Mouse (Mus musculus): ENCODE data around the gene R3hdm4. TPM values are rescaled to one million over a fixed set of nuclear protein-coding genes. Genes with fewer than 3 reads are reported as not detected.

Gene R3hdm4
- polyA plus RNA-seq, 1 experiment, result 162 TPM

GRCm38 (mm10) chr10:79926491-79927323, 5.7 kb upstream of the R3hdm4 start, which contains the start of gene Arid3a:
Gene Arid3a (plus strand): TSS chr10:79927043.
- Histone ChIP-seq H3K4me1 (ENCODE audit: control insufficient read depth, insufficient read depth, low read length) (peaks cover 30% of the 10 kb centered on the region), H3K27me3 (ENCODE audit: control insufficient read depth, insufficient read depth, low read length) (no peaks in the 10 kb centered on the region), H3K27ac (ENCODE audit: insufficient read depth, low read length) (peak within 1 kb of the TSS; percentile 74), H3K4me3 (replicated peaks; ENCODE audit: insufficient read depth, low read depth, low read length) (peak within 1 kb of the TSS; percentile 67)
- peak; percentile 90 to 92 for DNase-seq
- TF ChIP-seq CTCF (IDR thresholded peaks at IDR 0.05; ENCODE audit: borderline replicate concordance, insufficient read depth, low read depth, low read length) (no peak), POLR2A (IDR thresholded peaks at IDR 0.05; ENCODE audit: borderline replicate concordance, insufficient read depth, low read length) (no peak)
- WGBS, result under 1% methylated on average over 63 of the region's 63 CpGs

- WGBS, result 7% methylated on average over 15 of the region's 15 CpGs
- H3K27ac ChIP-seq (ENCODE audit: insufficient read depth, low read length), result peak overlapping the region; percentile 72
- H3K27me3 ChIP-seq (ENCODE audit: control insufficient read depth, insufficient read depth, low read length), result no peaks in the 10 kb centered on the region
- H3K4me1 ChIP-seq (ENCODE audit: control insufficient read depth, insufficient read depth, low read length), result peaks cover 23% of the 10 kb centered on the region
- H3K4me3 ChIP-seq (replicated peaks; ENCODE audit: insufficient read depth, low read depth, low read length), result peak overlapping the region; percentile 67
- no peak for DNase-seq
- TF ChIP-seq POLR2A (IDR thresholded peaks at IDR 0.05; ENCODE audit: borderline replicate concordance, insufficient read depth, low read length) (no peak), CTCF (IDR thresholded peaks at IDR 0.05; ENCODE audit: borderline replicate concordance, insufficient read depth, low read depth, low read length) (no peak)
Measured at GRCm38 (mm10) chr10:79925785-79926490, 4.9 kb upstream of the R3hdm4 start.

GRCm38 (mm10) chr10:79924998-79925784, 4.2 kb upstream of the R3hdm4 start:
- no peak overlapping the region for H3K27ac ChIP-seq (ENCODE audit: insufficient read depth, low read length)
- DNase-seq, result peak; percentile 90 to 97
- 8% methylated on average over 29 of the region's 29 CpGs for WGBS
- H3K4me1 ChIP-seq (ENCODE audit: control insufficient read depth, insufficient read depth, low read length), result peaks cover 24% of the 10 kb centered on the region
- TF ChIP-seq POLR2A (IDR thresholded peaks at IDR 0.05; ENCODE audit: borderline replicate concordance, insufficient read depth, low read length) (no peak), CTCF (IDR thresholded peaks at IDR 0.05; ENCODE audit: borderline replicate concordance, insufficient read depth, low read depth, low read length) (peak; percentile 99)
- no peak overlapping the region for H3K4me3 ChIP-seq (replicated peaks; ENCODE audit: insufficient read depth, low read depth, low read length)
- H3K27me3 ChIP-seq (ENCODE audit: control insufficient read depth, insufficient read depth, low read length), result no peaks in the 10 kb centered on the region

GRCm38 (mm10) chr10:79921572-79921971, 564 bp upstream of the R3hdm4 start:
- no peak overlapping the region for H3K27ac ChIP-seq (ENCODE audit: insufficient read depth, low read length)
- DNase-seq, result peak in 1 of 2 experiments; percentile 58
- H3K4me3 ChIP-seq (replicated peaks; ENCODE audit: insufficient read depth, low read depth, low read length), result peak overlapping the region; percentile 49
- 7% methylated on average over 34 of the region's 34 CpGs for WGBS
- peaks cover 12% of the 10 kb centered on the region; the same call in 1 of the 2 replicates for H3K4me1 ChIP-seq (ENCODE audit: control insufficient read depth, insufficient read depth, low read length)
- no peaks in the 10 kb centered on the region for H3K27me3 ChIP-seq (ENCODE audit: control insufficient read depth, insufficient read depth, low read length)
- TF ChIP-seq POLR2A (IDR thresholded peaks at IDR 0.05; ENCODE audit: borderline replicate concordance, insufficient read depth, low read length) (no peak), CTCF (IDR thresholded peaks at IDR 0.05; ENCODE audit: borderline replicate concordance, insufficient read depth, low read depth, low read length) (no peak)

- Histone ChIP-seq H3K4me3 (replicated peaks; ENCODE audit: insufficient read depth, low read depth, low read length) (no peak overlapping the region), H3K27ac (ENCODE audit: insufficient read depth, low read length) (no peak overlapping the region), H3K27me3 (ENCODE audit: control insufficient read depth, insufficient read depth, low read length) (no peaks in the 10 kb centered on the region), H3K4me1 (ENCODE audit: control insufficient read depth, insufficient read depth, low read length) (peaks cover 11% of the 10 kb centered on the region; the same call in 1 of the 2 replicates)
- DNase-seq, result peak; percentile 19 to 38
- WGBS, result 55% methylated on average over 26 of the region's 26 CpGs
- TF ChIP-seq CTCF (IDR thresholded peaks at IDR 0.05; ENCODE audit: borderline replicate concordance, insufficient read depth, low read depth, low read length) (no peak), POLR2A (IDR thresholded peaks at IDR 0.05; ENCODE audit: borderline replicate concordance, insufficient read depth, low read length) (no peak)
Measured at GRCm38 (mm10) chr10:79920056-79920890, 735 bp downstream of the R3hdm4 start.

- Histone ChIP-seq H3K27ac (ENCODE audit: insufficient read depth, low read length) (no peak overlapping the region), H3K4me3 (replicated peaks; ENCODE audit: insufficient read depth, low read depth, low read length) (no peak overlapping the region), H3K27me3 (ENCODE audit: control insufficient read depth, insufficient read depth, low read length) (no peaks in the 10 kb centered on the region), H3K4me1 (ENCODE audit: control insufficient read depth, insufficient read depth, low read length) (peaks cover 15% of the 10 kb centered on the region)
- 25% methylated on average over 21 of the region's 21 CpGs for WGBS
- TF ChIP-seq CTCF (IDR thresholded peaks at IDR 0.05; ENCODE audit: borderline replicate concordance, insufficient read depth, low read depth, low read length) (no peak), POLR2A (IDR thresholded peaks at IDR 0.05; ENCODE audit: borderline replicate concordance, insufficient read depth, low read length) (no peak)
- peak in 1 of 2 experiments; percentile 26 for DNase-seq
Measured at GRCm38 (mm10) chr10:79919251-79919849, 1.7 kb downstream of the R3hdm4 start.

All from cerebellum, adult 2 months (tissue).